Mouse (Mus musculus) heart, postnatal 0 days (tissue): ENCODE results near the gene Sdr42e1. TPM values are rescaled to one million over a fixed set of nuclear protein-coding genes. Genes with fewer than 3 reads are reported as not detected.

Experiments
- ATAC-seq: fragments of 200-750 bp; cut with Nextera tagmentation; 2 replicates; pipeline ENCODE4 v1.8.0; 2017; ENCODE audit warnings: low read depth, moderate number of reproducible peaks, moderate library complexity; ENCODE audit not compliant: insufficient read depth
- DNase-seq: peaks from one replicate; pipeline ENCODE4 v3.0.0-alpha.2; 2016; ENCODE audit warnings: low spot score
- H3K27ac ChIP-seq: fragments of 300-500 bp; sonication (generic); 2 replicates; pipeline ENCODE4 v1.5.1; 2014; ENCODE audit warnings: low read depth, mild to moderate bottlenecking
- H3K27me3 ChIP-seq: fragments of 300-500 bp; sonication (generic); 2 replicates; pipeline ENCODE4 v1.6.1; 2014; ENCODE audit warnings: low read length, mixed read lengths; ENCODE audit not compliant: control insufficient read depth, insufficient read depth
- H3K36me3 ChIP-seq: fragments of 300-500 bp; sonication (generic); replicated peaks from 2 replicates; pipeline ENCODE4 v1.6.1; 2014; ENCODE audit warnings: low read length, mixed read lengths; ENCODE audit not compliant: control insufficient read depth, insufficient read depth
- H3K4me1 ChIP-seq: fragments of 300-500 bp; sonication (generic); 2 replicates; pipeline ENCODE4 v1.6.1; 2014; ENCODE audit warnings: antibody characterized with exemption; ENCODE audit not compliant: control insufficient read depth, insufficient read depth
- H3K4me2 ChIP-seq: fragments of 300-500 bp; sonication (generic); 2 replicates; pipeline ENCODE4 v1.6.1; 2014; ENCODE audit warnings: low read depth, mild to moderate bottlenecking, low read length, moderate library complexity
- H3K4me3 ChIP-seq: fragments of 300-500 bp; sonication (generic); 2 replicates; pipeline ENCODE4 v1.5.1; 2014; ENCODE audit warnings: low read depth, low read length
- H3K9ac ChIP-seq: fragments of 300-500 bp; sonication (generic); replicated peaks from 2 replicates; pipeline ENCODE4 v1.6.1; 2014; ENCODE audit warnings: low read depth, low read length, mixed read lengths
- H3K9me3 ChIP-seq: fragments of 300-500 bp; sonication (generic); replicated peaks from 2 replicates; pipeline ENCODE4 v1.6.1; 2016; ENCODE audit warnings: low read length; ENCODE audit not compliant: control insufficient read depth
- CTCF ChIP-seq: IDR thresholded peaks from 2 replicates; pipeline ENCODE4 v1.5.1; 2016; ENCODE audit warnings: antibody characterized with exemption, control low read depth, low read depth
- EP300 ChIP-seq: IDR thresholded peaks from 2 replicates; pipeline ENCODE4 v1.6.1; 2016; ENCODE audit warnings: antibody characterized with exemption, low read depth
- WGBS: fragments of 180-500 bp; shearing (Covaris S2); extraction: QIAGEN DNeasy Blood & Tissue Kit; methylation state at CpG from one replicate; pipeline ENCODE4 v1.1.7; 2014; 5-methylcytosine and 5-hydroxymethylcytosine counted together
- polyA plus RNA-seq: library from polyadenylated mRNA; unstranded; fragments of >200 nt; fragmentation: Nextera tagmentation; extraction: Ambion mirVana; gene quantifications from 2 replicates; pipeline ENCODE4 v1.2.1, GENCODE M21; 2015
- total RNA-seq: library from RNA; depleted of rRNA; stranded (reverse); fragments of >200 nt; gene quantifications from 2 replicates; pipeline ENCODE4 v1.2.3, GENCODE M21; 2014; ENCODE audit warnings: low replicate concordance

Gene Sdr42e1
- total and polyA plus RNA-seq, 2 experiments from 2014 or later = 0.61 to 2.0 TPM

- Histone ChIP-seq H3K4me3 (no peak overlapping the region), H3K4me1 (peaks cover 5% of the 10 kb centered on the region; the same call in 1 of the 2 replicates), H3K9me3 (no peaks in the 10 kb centered on the region), H3K27ac (no peak overlapping the region), H3K27me3 (no peaks in the 10 kb centered on the region), H3K9ac (no peak overlapping the region), H3K4me2 (no peak overlapping the region), H3K36me3 (no peaks in the 10 kb centered on the region)
- 72% methylated on average over 8 of the region's 8 CpGs for WGBS
- ATAC-seq (no peak), DNase-seq (no peak)
- TF ChIP-seq EP300 (no peak), CTCF (no peak)
These were observed 3.5 kb upstream of the Sdr42e1 start for GRCm38 (mm10) chr8:117677011-117677410.

- Histone ChIP-seq H3K4me1 (peaks cover 5% of the 10 kb centered on the region; the same call in 1 of the 2 replicates), H3K36me3 (no peaks in the 10 kb centered on the region), H3K9me3 (no peaks in the 10 kb centered on the region), H3K27me3 (no peaks in the 10 kb centered on the region), H3K9ac (no peak overlapping the region), H3K4me3 (no peak overlapping the region), H3K27ac (no peak overlapping the region), H3K4me2 (no peak overlapping the region)
- ATAC-seq = no peak
- DNase-seq = no peak
- 63% methylated on average over 9 of the region's 9 CpGs for WGBS
- TF ChIP-seq EP300 (no peak), CTCF (no peak)
These were observed 3.0 kb upstream of the Sdr42e1 start for GRCm38 (mm10) chr8:117676460-117676859.

GRCm38 (mm10) chr8:117675171-117675570, 1.7 kb upstream of the Sdr42e1 start:
- DNase-seq (no peak), ATAC-seq (no peak)
- 68% methylated on average over 5 of the region's 5 CpGs for WGBS
- Histone ChIP-seq H3K9ac (no peak overlapping the region), H3K27ac (no peak overlapping the region), H3K9me3 (no peaks in the 10 kb centered on the region), H3K27me3 (0 out of 2 replicates have a peak, but pooled peaks cover 4% of the 10 kb centered on the region), H3K4me2 (no peak overlapping the region), H3K4me1 (peaks cover 5% of the 10 kb centered on the region; the same call in 1 of the 2 replicates), H3K4me3 (no peak overlapping the region), H3K36me3 (no peaks in the 10 kb centered on the region)
- no peak for TF ChIP-seq CTCF
- TF ChIP-seq EP300 = no peak

- WGBS = 88% methylated on average over 3 of the region's 3 CpGs
- Histone ChIP-seq H3K4me2 (no peak overlapping the region), H3K27ac (no peak overlapping the region), H3K9ac (no peak overlapping the region), H3K27me3 (0 out of 2 replicates have a peak, but pooled peaks cover 5% of the 10 kb centered on the region), H3K9me3 (no peaks in the 10 kb centered on the region), H3K4me3 (no peak overlapping the region), H3K4me1 (peaks cover 5% of the 10 kb centered on the region; the same call in 1 of the 2 replicates), H3K36me3 (no peaks in the 10 kb centered on the region)
- DNase-seq = no peak
- TF ChIP-seq CTCF = no peak
- TF ChIP-seq EP300 = no peak
- ATAC-seq = no peak
These were observed 931 bp downstream of the Sdr42e1 start for GRCm38 (mm10) chr8:117672558-117672957.

GRCm38 (mm10) chr8:117670461-117670860, 3.0 kb downstream of the Sdr42e1 start:
- Histone ChIP-seq H3K9me3 (no peaks in the 10 kb centered on the region), H3K4me1 (peaks cover 5% of the 10 kb centered on the region; the same call in 1 of the 2 replicates), H3K4me3 (no peak overlapping the region), H3K9ac (no peak overlapping the region), H3K27me3 (0 out of 2 replicates have a peak, but pooled peaks cover 5% of the 10 kb centered on the region), H3K4me2 (no peak overlapping the region), H3K36me3 (no peaks in the 10 kb centered on the region), H3K27ac (no peak overlapping the region)
- WGBS = 34% methylated on average over 11 of the region's 11 CpGs
- ATAC-seq (no peak), DNase-seq (no peak)
- TF ChIP-seq CTCF (no peak), EP300 (no peak)
